Mouse (Mus musculus) neural tube, embryonic 12.5 days (tissue): ENCODE data around the gene Lrrc31. TPM values are rescaled to one million over a fixed set of nuclear protein-coding genes. Genes with fewer than 3 reads are reported as not detected.
"Not testable (repeated sequence)": the region's sequence is repeated elsewhere in the genome, so short reads cannot be mapped to it uniquely, and the experiment has no call there.

ENCODE experiments used
- ATAC-seq: fragments of 200-750 bp; cut with Nextera tagmentation; 2 replicates; pipeline ENCODE4 v1.8.0; 2017; ENCODE audit warnings: low read depth, mild to moderate bottlenecking, moderate TSS enrichment, moderate library complexity; ENCODE audit not compliant: low FRiP score
- H3K27ac ChIP-seq: fragments of 300-500 bp; sonication (generic); 2 replicates; pipeline ENCODE4 v1.5.1; 2016
- H3K27me3 ChIP-seq: fragments of 300-500 bp; sonication (generic); replicated peaks from 2 replicates; pipeline ENCODE4 v1.6.1; 2016; ENCODE audit warnings: mild to moderate bottlenecking
- H3K36me3 ChIP-seq: fragments of 300-500 bp; sonication (generic); 2 replicates; pipeline ENCODE4 v1.6.1; 2016; ENCODE audit warnings: mild to moderate bottlenecking
- H3K4me1 ChIP-seq: fragments of 300-500 bp; sonication (generic); 2 replicates; pipeline ENCODE4 v1.6.1; 2016
- H3K4me2 ChIP-seq: fragments of 300-500 bp; sonication (generic); replicated peaks from 2 replicates; pipeline ENCODE4 v1.6.1; 2016; ENCODE audit warnings: mild to moderate bottlenecking
- H3K4me3 ChIP-seq: fragments of 300-500 bp; sonication (generic); 2 replicates; pipeline ENCODE4 v1.5.1; 2016
- H3K9ac ChIP-seq: fragments of 300-500 bp; sonication (generic); 2 replicates; pipeline ENCODE4 v1.6.1; 2016; ENCODE audit warnings: mild to moderate bottlenecking
- H3K9me3 ChIP-seq: fragments of 300-500 bp; sonication (generic); 2 replicates; pipeline ENCODE4 v1.6.1; 2016; ENCODE audit warnings: mild to moderate bottlenecking
- WGBS: fragments of 180-500 bp; shearing (Covaris S2); methylation state at CpG from one replicate; pipeline ENCODE4 v1.1.7; 2016; 5-methylcytosine and 5-hydroxymethylcytosine counted together
- polyA plus RNA-seq: library from polyadenylated mRNA; unstranded; fragments of >200 nt; fragmentation: Nextera tagmentation; extraction: Ambion mirVana; gene quantifications from 2 replicates; pipeline ENCODE4 v1.2.1, GENCODE M21; 2016

Gene Lrrc31
- not detected in 2 replicates for polyA plus RNA-seq

DNA sequence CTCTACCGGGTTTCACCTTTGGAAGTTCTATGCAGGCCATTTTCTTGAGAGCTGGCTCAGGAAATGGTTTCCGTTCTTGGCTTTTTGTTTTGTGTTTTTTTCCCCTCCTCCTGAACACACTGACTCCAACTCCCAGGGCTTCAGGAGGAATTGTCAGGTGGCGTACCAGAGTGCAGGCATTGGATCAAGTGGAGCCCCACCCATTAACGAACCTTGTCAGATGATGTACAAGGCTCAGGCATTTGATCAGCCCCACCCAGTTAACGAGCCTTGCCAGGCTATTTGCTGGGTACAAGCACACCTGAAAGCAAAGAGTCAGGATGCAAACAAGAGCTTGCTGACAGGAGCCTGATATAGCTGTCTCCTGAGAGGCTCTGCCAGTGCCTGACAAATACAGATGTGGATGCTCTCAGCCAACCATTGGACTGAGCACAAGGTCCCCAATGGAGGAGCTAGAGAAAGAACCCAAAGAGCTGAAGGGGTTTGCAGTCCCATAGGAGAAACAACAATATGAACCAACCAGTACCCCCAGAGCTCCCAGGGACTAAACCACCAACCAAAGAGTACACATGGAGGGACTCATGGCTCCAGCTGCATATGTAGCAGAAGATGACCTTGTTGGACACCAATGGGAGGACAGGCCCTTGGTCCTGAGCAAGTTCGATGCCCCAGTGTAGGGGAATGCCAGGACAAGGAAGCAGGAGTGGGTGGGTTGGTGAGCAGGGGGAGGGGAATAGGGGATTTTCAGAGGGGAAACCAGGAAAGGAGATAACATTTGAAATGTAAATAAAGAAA, at the start of gene Lrrc31:
Gene Lrrc31 (minus strand): TSS at position 133 of the 795 bp plus-strand sequence.
- not testable (repeated sequence) for H3K27me3 ChIP-seq, H3K4me2 ChIP-seq, H3K9me3 ChIP-seq, H3K9ac ChIP-seq, ATAC-seq, H3K4me3 ChIP-seq, H3K27ac ChIP-seq, H3K4me1 ChIP-seq, H3K36me3 ChIP-seq
- WGBS: 85% methylated on average over 6 of the region's 6 CpGs

DNA sequence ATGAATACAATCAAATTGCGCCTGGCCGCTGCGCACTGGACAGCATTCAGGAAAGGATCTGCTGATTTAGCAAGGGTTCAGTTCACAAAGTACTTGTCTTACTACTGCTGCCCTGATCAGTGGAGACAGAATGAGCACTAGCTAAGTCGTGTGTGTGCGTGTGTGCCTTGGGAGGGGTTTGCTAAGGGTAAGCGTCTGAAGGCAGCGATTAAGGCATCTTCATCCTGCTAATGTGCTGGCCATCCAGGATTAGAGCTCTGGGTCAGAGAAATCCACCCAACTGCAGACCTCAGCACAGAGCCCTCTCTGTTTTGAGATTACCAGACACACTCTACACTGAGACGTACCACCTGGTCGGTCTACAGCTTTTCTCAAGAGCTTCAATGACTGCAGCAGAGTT, 48.7 kb upstream of the Lrrc31 start:
- no peak for ATAC-seq
- H3K36me3 ChIP-seq: no peaks in the 10 kb centered on the region
- H3K4me3 ChIP-seq: no peak overlapping the region
- H3K9me3 ChIP-seq: no peaks in the 10 kb centered on the region
- no peak overlapping the region for H3K9ac ChIP-seq
- H3K4me1 ChIP-seq: no peaks in the 10 kb centered on the region
- no peak overlapping the region for H3K27ac ChIP-seq
- no peaks in the 10 kb centered on the region for H3K27me3 ChIP-seq
- no peak overlapping the region for H3K4me2 ChIP-seq
- 92% methylated on average over 9 of the region's 9 CpGs for WGBS

DNA sequence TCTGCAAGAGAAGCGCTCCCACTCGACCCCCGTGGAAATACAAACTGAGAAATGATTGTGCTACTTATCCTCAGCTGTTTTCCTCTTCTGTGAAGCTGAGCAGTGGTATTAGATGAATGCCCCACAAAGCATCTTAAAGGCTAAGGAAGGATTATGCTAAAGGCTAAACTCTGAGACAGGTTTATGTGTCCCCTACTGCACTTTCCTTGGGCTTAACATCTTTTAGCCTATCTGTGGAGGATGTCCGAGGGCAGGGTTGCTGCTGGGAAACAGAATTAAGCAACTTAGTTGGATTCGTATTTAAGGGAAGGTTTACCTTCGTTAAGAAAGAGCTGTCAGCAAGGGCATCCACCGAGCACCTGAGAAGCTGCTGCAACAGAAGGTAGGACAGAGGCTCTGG, 46.4 kb upstream of the Lrrc31 start, which contains the start of gene Samd7:
Gene Samd7 (plus strand): TSS at position 288 of the 400 bp plus-strand sequence.
- Histone ChIP-seq H3K27ac (no peak within 1 kb of the TSS), H3K36me3 (no peaks in the 10 kb centered on the region), H3K9me3 (no peaks in the 10 kb centered on the region), H3K4me1 (no peaks in the 10 kb centered on the region), H3K4me3 (no peak within 1 kb of the TSS), H3K4me2 (no peak within 1 kb of the TSS), H3K27me3 (no peaks in the 10 kb centered on the region), H3K9ac (no peak within 1 kb of the TSS)
- WGBS: 88% methylated on average over 7 of the region's 7 CpGs
- no peak for ATAC-seq

DNA sequence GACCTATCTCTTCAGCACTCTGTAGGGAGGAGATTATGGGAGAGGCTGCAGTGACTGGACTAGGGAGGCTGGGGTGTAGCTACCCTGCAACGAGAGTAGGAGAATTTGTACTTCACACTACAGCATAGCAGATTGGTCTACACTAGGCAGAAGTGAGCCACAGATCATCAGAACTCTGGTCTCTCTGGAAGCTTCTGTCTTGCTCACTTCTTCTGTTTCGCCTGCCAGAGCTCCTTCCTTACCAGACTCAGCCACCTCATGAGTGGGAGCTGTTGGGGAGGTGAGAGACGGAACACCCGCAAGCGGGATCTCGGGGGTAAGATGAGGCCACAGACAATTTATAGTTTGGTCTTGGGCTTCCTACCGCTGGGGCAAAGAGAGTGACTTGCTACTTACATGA, 43.2 kb upstream of the Lrrc31 start:
- no peaks in the 10 kb centered on the region for H3K36me3 ChIP-seq
- H3K4me2 ChIP-seq: no peak overlapping the region
- no peaks in the 10 kb centered on the region for H3K9me3 ChIP-seq
- WGBS: 90% methylated on average over 7 of the region's 7 CpGs
- ATAC-seq: no peak
- H3K4me1 ChIP-seq: no peaks in the 10 kb centered on the region
- H3K9ac ChIP-seq: no peak overlapping the region
- H3K27me3 ChIP-seq: no peaks in the 10 kb centered on the region
- H3K27ac ChIP-seq: no peak overlapping the region
- no peak overlapping the region for H3K4me3 ChIP-seq

DNA sequence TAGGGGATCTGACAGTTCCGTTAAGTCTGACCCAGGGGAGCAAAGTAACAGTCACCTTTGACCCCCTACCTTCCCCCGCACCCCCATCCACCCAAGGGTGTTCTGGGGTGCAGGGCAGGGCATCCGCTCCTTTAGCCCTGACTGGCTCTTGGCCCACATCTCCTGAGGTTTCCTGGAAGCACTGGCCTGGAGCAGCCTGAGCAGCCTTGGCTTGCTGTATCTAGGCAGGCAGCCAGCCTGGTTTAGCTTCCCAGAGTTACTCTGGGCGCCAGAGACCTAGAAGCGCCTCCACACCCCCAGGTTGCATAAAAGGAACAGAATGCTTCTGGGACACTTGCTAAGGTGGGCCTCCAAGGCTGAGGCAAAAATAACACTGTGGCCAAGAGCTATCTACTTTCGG, 41.7 kb upstream of the Lrrc31 start:
- Histone ChIP-seq H3K27ac (no peak overlapping the region), H3K4me3 (no peak overlapping the region), H3K4me1 (no peaks in the 10 kb centered on the region), H3K9me3 (no peaks in the 10 kb centered on the region), H3K36me3 (no peaks in the 10 kb centered on the region), H3K27me3 (no peaks in the 10 kb centered on the region), H3K9ac (no peak overlapping the region), H3K4me2 (no peak overlapping the region)
- no peak for ATAC-seq
- 88% methylated on average over 6 of the region's 6 CpGs for WGBS

DNA sequence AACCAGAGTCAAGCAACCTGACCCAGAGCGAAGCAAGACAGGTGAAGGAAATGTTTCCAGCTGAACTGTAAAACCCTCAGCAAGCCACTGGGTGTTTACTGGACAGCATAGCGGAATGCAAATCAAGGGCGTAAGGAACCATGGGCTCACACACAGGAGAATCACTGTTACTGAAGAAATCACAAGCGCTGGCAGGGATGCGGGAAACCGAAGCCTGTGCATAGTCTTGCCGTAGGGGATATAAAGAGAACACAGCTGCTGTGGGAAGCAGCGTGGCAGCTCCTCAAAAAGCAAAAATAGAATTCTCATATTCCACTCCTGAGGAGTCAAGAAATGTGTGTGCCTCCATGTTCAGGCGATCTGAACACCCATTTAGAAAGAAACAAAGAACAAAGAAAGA, 37.2 kb upstream of the Lrrc31 start:
- no peak overlapping the region for H3K4me3 ChIP-seq
- H3K27ac ChIP-seq: no peak overlapping the region
- no peaks in the 10 kb centered on the region for H3K9me3 ChIP-seq
- no peaks in the 10 kb centered on the region for H3K36me3 ChIP-seq
- ATAC-seq: no peak
- no peak overlapping the region for H3K9ac ChIP-seq
- H3K4me2 ChIP-seq: no peak overlapping the region
- no peaks in the 10 kb centered on the region for H3K27me3 ChIP-seq
- no peaks in the 10 kb centered on the region for H3K4me1 ChIP-seq
- 58% methylated on average over 9 of the region's 9 CpGs for WGBS

DNA sequence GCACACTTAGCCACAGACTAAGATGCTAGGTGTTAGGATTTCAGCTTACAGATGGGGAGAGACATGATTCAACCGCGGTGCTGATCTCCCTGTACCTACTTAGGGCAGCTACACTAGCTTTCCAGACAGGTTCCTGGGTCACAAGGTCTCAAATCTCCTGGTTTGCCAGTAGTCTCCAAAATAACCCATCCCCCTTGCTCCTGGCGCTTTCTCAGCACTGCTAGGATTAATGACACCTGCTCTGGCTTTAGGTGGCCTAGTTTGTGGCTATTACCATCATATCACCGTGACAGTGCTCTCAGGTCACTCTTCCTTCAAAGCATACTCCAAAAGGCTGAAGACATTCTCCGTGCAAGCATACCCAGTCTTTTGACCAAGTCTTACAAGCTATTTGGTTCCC, 29.4 kb upstream of the Lrrc31 start:
- no peak overlapping the region for H3K4me3 ChIP-seq
- no peak overlapping the region for H3K27ac ChIP-seq
- H3K27me3 ChIP-seq: no peaks in the 10 kb centered on the region
- no peaks in the 10 kb centered on the region for H3K4me1 ChIP-seq
- H3K9me3 ChIP-seq: no peaks in the 10 kb centered on the region
- no peak for ATAC-seq
- H3K9ac ChIP-seq: no peak overlapping the region
- H3K4me2 ChIP-seq: no peak overlapping the region
- 88% methylated on average over 5 of the region's 5 CpGs for WGBS
- no peaks in the 10 kb centered on the region for H3K36me3 ChIP-seq

DNA sequence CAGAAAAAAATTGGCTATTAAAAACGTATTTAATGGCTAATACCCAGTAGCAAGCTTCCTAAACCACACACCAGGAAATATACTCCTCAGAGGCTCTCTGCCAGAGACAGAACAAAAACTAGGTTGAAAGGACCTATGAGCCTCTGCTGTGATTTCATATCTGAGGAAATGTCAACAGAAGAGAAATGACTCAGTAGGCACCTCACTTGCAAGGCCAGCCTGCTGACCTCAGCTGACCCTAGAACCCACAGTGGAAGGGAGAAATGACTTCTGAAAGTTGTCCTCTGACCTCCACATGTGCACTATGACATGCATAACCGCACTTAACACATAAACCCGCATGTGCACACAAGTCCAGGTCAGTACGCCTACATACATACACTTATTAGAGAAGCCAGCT, 27.6 kb upstream of the Lrrc31 start:
- Histone ChIP-seq H3K4me2 (no peak overlapping the region), H3K27ac (no peak overlapping the region), H3K4me1 (no peaks in the 10 kb centered on the region), H3K36me3 (no peaks in the 10 kb centered on the region), H3K9me3 (no peaks in the 10 kb centered on the region), H3K9ac (no peak overlapping the region), H3K27me3 (no peaks in the 10 kb centered on the region), H3K4me3 (no peak overlapping the region)
- WGBS: 75% methylated on average over 4 of the region's 4 CpGs
- ATAC-seq: no peak

DNA sequence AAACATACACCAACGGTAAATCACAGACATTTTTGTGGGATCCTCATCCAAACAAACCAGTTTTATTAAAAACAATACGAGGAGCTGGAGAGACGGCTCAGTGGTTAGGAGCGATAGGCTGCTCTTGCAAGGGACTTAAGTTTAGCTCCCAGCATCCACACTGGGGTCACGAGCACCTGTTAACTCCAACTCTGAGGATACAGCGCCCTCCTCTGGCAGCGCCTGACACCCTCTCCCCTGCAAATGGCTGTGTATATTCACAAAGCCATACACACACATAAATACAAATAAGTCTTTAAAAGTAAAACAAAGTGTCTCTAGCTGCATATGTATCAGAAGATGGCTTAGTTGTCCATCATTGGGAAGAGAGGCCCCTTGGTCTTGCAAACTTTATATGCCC, 25.9 kb upstream of the Lrrc31 start:
- Histone ChIP-seq H3K9me3 (no peaks in the 10 kb centered on the region), H3K27me3 (no peaks in the 10 kb centered on the region), H3K9ac (no peak overlapping the region), H3K27ac (no peak overlapping the region), H3K4me1 (no peaks in the 10 kb centered on the region), H3K4me3 (no peak overlapping the region), H3K36me3 (no peaks in the 10 kb centered on the region), H3K4me2 (no peak overlapping the region)
- 87% methylated on average over 7 of the region's 7 CpGs for WGBS
- ATAC-seq: no peak

DNA sequence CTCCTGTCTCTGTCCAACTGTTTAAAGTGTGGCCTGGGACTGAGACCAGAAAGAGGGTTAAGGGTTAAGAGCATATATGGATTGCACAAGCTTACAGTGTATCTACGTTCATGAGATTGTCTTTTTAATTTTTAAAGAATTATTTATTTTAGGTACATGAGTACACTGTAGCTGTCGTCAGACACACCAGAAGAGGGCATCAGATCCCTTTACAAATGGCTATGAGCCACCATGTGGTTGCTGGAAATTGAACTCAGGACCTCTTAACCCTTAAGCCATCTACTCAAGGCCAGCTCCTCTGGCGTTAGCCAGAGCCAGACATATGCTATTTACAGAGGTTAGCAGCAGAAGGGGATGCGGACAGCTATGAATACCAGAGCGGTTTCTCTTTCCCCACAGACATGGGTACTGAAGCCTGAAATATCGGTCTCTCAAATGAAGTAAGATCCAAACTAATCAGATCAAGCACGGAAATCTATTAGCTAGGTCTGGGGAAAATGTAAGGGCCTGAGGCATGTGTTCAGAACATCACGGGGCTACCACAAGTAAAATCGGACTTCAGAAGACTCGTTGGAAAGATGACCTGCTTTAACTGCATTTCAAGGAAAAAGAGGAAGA, 25.3 kb upstream of the Lrrc31 start:
- Histone ChIP-seq H3K9ac (no peak overlapping the region), H3K36me3 (no peaks in the 10 kb centered on the region), H3K9me3 (no peaks in the 10 kb centered on the region), H3K27ac (no peak overlapping the region), H3K4me2 (no peak overlapping the region), H3K4me3 (no peak overlapping the region), H3K27me3 (no peaks in the 10 kb centered on the region), H3K4me1 (no peaks in the 10 kb centered on the region)
- no peak for ATAC-seq
- 81% methylated on average over 10 of the region's 10 CpGs for WGBS

DNA sequence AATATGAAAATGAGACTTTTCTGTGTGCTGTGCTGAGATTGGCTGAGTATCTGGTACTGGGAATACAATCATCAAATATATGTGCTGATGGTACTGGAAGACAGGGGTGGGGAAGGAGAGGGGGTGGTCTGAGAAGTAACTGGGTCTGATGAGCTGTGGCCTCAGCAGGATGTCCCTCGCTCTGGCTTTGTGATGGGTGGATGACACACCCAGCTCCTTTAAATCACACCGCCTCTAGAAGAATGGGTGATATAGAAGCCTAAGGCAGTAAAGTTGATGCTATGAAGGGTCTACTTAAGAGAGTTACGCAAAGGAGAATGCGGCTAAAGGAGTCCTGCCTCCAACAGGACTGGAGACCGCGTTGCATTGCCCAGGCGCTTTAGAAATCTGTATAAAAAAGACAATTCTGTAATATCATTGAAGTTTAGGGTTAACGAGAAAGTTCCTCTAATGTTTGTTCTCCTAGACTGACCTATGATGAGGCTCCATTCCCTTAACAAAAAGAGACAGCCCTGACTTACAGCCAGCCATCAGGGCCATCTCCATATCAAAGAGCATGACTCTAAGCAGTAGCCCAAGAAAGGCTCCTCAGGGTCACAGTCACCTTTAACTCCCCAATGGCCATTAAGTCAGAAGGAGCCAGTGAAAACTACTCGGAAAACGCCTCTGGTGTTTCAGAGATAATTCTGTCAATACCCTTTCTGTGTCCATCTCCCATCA, 24.6 kb upstream of the Lrrc31 start:
- H3K36me3 ChIP-seq: no peaks in the 10 kb centered on the region
- no peaks in the 10 kb centered on the region for H3K4me1 ChIP-seq
- H3K9ac ChIP-seq: no peak overlapping the region
- no peak overlapping the region for H3K27ac ChIP-seq
- H3K9me3 ChIP-seq: no peaks in the 10 kb centered on the region
- no peak for ATAC-seq
- 25% methylated on average over 10 of the region's 10 CpGs for WGBS
- no peak overlapping the region for H3K4me2 ChIP-seq
- H3K4me3 ChIP-seq: no peak overlapping the region
- H3K27me3 ChIP-seq: no peaks in the 10 kb centered on the region

DNA sequence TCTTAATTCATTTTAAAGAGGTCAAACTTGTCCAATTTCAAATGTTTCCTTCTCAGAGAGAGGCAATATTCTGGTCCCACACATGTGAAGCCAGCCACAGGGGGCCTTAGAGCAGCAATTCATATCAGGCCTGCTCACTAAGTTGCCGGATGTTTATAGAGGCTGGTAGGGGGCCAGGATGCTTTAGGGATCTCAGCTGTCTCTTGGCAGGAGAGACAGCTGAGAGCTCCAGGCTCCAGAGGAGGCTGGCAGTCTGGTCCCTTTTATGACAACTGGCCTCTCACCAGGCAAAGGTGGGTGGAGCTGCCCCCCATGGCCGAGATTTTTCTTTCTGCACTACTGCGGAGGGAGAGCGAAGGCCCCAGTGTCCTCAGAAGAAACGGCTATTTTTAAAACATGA, 23.5 kb upstream of the Lrrc31 start:
- WGBS: 30% methylated on average over 5 of the region's 5 CpGs
- no peak for ATAC-seq
- no peak overlapping the region for H3K4me3 ChIP-seq
- H3K9me3 ChIP-seq: no peaks in the 10 kb centered on the region
- no peak overlapping the region for H3K9ac ChIP-seq
- H3K4me2 ChIP-seq: no peak overlapping the region
- no peaks in the 10 kb centered on the region for H3K36me3 ChIP-seq
- no peaks in the 10 kb centered on the region for H3K4me1 ChIP-seq
- H3K27ac ChIP-seq: no peak overlapping the region
- no peaks in the 10 kb centered on the region for H3K27me3 ChIP-seq
